Mouse (Mus musculus): ENCODE measurements at regions not wholly inside any gene's neighbourhood (a gene's known extent, or its start where the extent isn't known, plus 50 kb on each side); places are given as distances from the start of the nearest gene placed in this dataset.

DNA sequence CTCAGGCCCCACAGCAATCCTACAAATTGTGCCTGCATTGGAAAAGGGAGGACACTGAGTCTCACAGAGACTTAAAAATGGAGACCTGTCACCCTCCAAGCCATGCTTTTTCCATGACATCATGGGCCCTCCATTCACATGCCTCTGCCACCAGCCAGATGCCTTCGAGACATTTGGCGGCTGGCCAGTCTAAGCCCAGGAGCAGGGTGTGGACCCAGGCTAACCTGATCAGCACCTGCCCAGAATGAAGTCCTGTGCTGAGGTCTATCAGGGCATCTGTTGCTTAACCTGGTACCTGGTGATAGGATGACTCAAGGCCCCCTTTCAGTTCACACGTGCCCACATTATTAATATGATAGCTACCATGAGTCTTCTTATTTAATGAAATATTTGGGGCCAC lies 265.4 kb downstream of the Fam49a start:
- no peak for TF ChIP-seq CTCF (IDR thresholded peaks at IDR 0.05; ENCODE audit: extremely low read depth, insufficient read depth, insufficient read length, insufficient replicate concordance)
- no peak for TF ChIP-seq POLR2A (IDR thresholded peaks at IDR 0.05; ENCODE audit: low read depth, low read length)

Measured in spleen, adult 2 months (tissue).